Mouse (Mus musculus) layer of hippocampus, postnatal 36 days (tissue): ENCODE results near the gene Dhrs3. TPM values are rescaled to one million over a fixed set of nuclear protein-coding genes. Genes with fewer than 3 reads are reported as not detected.

Source experiments
- DNase-seq, 2 experiments: peaks; one replicate each; pipeline ENCODE4 v3.0.0; 2022
- total RNA-seq, 2 experiments: library from RNA; stranded (reverse); gene quantifications; 2 replicates each; pipeline ENCODE4 v1.2.3; 2021

Gene Dhrs3
- total RNA-seq, 2 experiments from 2014 or later, result 27.6 to 31.0 TPM

DNA sequence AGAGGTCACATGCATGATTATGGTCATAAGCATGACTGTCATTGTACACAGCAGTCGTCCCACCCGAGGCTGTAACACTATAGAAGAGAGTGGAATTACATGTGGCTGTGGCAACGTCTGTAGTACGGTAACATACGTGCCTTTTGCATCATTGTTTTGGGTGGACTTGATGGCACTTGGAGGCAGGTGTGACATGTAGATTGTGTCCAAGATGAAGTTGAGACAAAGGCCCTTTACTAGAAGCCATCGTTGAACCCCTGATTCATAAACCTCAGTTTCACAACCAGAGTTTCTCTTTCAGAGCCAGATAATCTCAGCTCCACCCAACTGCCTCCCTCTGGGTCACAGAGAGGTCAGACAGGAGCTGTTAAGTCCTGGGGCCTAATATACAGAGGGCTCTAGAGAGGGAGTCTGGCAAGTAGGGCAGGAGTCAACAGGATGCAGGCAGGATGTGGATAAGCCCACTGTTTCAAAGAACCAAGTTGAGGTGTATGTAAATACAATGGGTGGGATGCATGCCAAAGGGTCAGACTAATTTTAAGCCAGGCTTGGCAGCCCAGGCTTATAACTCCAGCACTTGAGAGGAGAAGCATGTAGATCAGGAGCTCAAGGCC is 5.5 kb downstream of the Dhrs3 start:
- DNase-seq, result no peak

- DNase-seq, result no peak
These were observed 6.1 kb downstream of the Dhrs3 start for GRCm38 (mm10) chr4:144898737-144899136.

GRCm38 (mm10) chr4:144901561-144902111 is 9.0 kb downstream of the Dhrs3 start:
- DNase-seq, result no peak

DNA sequence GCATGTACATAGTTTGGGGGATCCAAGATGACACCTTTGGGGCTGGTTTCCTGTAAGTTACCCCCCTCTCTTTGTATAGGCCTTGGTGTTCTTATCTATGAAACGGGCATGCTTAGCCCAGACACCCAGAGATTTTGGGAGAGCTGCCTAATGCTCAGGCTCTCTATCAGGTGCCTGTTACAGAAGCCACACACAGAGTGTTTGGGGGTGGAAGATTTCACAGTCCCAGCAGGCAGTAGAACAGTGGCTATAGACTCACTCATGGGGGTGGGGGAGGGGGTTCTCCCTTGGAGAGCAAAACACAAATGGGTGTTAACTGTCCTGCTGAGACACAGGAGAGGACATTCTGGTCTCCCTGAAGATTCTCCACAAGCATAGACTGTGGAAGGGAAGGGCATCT is 10.5 kb downstream of the Dhrs3 start:
- DNase-seq, result no peak

DNA sequence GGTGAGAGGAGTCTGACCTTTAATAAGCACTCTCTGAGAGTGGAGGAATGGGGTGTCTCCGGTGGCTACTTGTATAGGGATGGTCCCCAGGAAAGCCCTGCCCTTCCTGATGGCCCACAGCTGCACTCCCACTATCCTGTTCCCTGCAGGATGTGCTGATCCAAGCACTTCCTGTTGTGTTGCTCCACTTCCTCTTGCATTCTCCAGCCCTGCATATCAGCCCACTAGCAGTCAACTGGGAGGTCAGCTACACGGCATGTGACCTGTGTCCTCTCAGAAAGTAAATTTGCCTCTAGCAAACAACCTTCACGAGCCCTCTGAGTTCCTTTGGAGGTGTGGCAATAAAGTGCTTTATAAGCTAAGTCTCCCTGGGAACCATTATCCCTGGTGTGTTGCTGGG is 11.3 kb downstream of the Dhrs3 start:
- DNase-seq, result no peak

- no peak for DNase-seq
These were observed 12.5 kb downstream of the Dhrs3 start for GRCm38 (mm10) chr4:144905128-144905527.

GRCm38 (mm10) chr4:144906001-144906889 is 13.6 kb downstream of the Dhrs3 start:
- peak in 1 of 2 experiments; percentile 25 for DNase-seq

GRCm38 (mm10) chr4:144906978-144907703 is 14.5 kb downstream of the Dhrs3 start:
- no peak for DNase-seq

DNA sequence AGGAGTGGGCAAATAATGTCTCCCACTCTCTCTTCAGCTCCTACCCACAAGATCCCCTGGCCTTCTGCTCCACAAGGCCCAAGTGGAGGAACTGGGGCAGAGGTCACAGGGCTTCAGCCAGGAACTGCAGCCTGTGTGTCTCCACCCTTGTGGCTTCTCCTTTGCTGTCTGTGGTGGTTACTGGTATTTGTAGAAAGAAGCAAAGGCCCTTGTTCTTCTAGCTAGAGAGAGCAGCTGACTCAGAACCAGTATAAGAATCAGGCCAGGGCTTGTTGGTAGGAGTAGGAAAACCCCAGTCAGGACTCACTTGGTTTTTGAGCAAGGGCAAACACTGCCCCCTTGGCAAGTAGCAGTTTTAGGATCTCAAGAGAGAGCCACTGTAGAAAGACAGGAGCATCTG is 16.2 kb downstream of the Dhrs3 start:
- no peak for DNase-seq

DNA sequence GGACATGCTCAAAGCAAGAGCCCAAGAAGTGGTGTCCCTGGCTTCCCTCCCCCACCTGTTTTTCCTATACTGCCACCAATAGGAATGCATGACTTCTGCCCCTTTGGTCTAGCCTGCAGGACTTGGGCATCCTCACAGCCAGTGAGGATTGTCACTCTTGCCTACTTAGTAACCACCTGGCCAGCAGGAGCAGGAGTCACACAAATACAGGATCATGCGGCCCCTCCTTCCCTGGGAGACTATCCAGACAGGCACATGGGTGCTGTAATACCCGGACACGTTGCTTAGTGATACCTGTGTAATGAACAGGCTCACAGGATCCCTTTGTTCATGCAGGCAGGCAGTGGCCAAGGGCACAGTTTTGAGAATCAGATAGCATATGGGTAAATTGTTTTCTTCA is 17.7 kb downstream of the Dhrs3 start:
- DNase-seq, result no peak

- no peak for DNase-seq
These were observed 20.9 kb downstream of the Dhrs3 start for GRCm38 (mm10) chr4:144913298-144914152.

DNA sequence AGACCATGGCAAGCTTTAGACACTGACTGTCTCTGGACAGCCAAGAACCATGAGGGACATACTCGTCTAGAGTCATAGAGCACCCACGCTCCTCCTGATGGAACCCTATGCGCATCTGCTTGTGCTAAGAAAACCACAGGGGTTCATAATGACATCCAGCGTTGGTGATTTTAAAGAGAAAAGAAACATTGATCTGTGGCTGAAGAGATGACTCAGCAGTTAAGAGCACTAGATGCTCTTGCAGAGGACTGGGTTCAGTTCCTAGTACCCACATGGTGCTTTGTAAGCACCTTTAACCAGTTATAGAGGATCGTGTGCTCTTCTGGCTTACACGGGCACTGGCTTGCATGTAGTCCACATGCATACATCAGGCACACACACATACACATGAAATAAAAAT is 23.9 kb downstream of the Dhrs3 start:
- no peak for DNase-seq

DNA sequence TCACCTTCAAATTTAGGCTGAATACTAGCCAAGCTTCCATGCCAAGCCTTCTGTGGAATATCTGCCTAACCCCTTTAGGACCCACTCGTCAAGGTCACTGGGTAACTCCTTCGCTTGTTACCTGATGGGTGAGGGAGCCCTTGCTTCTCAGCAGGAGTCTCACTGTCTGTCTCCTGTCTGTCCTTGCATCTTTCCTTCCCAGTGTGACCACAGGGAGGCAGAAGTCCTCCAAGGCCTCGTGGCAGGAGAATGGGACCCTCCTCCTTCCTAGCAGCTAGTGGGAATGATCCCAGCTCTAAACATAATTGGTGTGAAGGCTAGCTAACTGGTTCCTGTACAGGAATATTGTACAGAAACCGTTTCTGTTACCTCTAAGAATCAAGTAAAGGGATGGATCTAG is 24.5 kb downstream of the Dhrs3 start:
- DNase-seq, result no peak

- no peak for DNase-seq
These were observed 25.9 kb downstream of the Dhrs3 start for GRCm38 (mm10) chr4:144918501-144918900.

DNA sequence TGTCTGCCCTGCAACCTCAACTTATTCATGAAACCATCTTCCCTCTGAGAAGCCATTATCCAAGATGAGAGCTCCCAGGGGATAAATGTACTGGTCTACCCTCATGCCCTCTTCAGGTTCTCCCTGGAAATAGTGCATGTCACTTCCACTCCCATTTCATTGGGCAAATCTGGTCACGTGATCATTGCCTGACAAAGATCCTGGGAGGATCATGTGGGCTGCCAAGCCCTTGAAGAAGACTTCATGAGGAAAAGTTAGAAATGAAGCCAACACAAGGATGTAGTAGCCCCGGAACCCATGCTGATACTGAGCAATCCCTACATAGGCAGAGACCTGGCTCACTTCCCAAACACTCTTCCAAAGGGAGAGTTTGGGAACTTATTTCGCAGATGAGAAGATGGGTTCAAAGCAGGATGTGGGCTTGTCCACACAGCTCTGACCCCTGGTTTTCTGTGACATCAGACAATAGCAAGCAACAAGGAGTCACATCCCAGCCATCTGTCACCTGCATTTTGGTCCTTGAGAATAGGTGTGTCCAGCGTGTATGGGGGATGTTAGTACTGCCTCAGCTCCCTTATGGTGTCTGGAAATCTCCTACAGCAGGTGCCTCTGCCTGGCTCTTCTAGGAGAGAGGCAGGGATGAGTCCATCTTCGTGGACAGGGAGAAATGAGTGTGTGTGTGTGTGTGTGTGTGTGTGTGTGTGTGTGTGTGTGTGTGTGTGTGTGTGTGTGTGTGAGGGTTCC is 36.2 kb downstream of the Dhrs3 start:
- DNase-seq, result no peak

DNA sequence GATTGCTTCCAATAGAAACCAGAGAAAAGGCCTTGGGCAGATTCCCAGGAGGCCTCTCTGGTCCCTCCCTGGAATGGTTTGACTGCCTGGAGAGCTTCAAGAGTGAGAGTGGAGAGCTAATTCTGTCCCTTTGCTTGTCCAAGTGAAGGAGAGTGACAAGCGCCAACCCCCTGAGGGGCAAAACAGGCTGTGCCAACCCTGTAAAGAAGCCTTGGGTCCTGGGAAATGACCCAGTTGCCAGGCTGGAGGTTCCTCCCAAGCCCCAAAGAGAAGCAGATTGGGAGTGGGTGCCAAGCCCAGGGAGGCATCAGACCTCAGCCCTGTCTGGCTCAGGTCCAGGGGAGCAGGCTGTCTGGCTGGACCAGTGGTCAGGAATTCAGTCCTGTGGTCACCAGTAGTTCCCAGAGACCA is 37.2 kb downstream of the Dhrs3 start:
- DNase-seq, result peak; percentile 62 to 74

GRCm38 (mm10) chr4:144930366-144930765 is 37.7 kb downstream of the Dhrs3 start:
- DNase-seq, result no peak

- no peak for DNase-seq
These were observed 38.5 kb downstream of the Dhrs3 start for GRCm38 (mm10) chr4:144931167-144931566.

DNA sequence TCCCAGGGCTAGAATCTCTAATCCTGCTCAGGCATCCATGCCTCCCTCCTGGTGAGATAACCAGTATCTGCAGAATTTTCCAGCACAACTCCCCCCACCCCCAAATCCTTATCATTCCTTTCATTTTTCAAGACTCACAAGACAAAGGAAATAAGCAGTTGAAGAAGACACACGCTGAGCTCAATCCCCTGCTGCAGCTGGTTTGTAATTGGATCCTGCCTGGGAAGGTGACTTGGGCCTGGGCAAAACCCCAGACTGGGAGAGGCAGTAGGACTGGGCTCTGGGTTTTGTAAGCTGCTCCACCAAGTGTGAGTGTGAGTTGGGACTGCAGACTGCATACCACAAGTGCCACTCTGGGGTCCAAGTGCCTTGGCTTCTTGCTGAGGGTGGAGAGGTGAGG is 41.9 kb downstream of the Dhrs3 start:
- no peak for DNase-seq

GRCm38 (mm10) chr4:144936563-144937154 is 44.0 kb downstream of the Dhrs3 start:
- no peak for DNase-seq
